Mouse (Mus musculus) layer of hippocampus, postnatal 10 days (tissue): ENCODE measurements around the gene Ccr5. TPM values are rescaled to one million over a fixed set of nuclear protein-coding genes. Genes with fewer than 3 reads are reported as not detected.

Experiments used
- DNase-seq, 2 experiments: peaks; one replicate each; pipeline ENCODE4 v3.0.0; 2021; ENCODE audit warnings: low spot score in 2 of 2
- total RNA-seq, 2 experiments: library from RNA; stranded (reverse); gene quantifications; 2 replicates each; pipeline ENCODE4 v1.2.3; 2021

The Ccr5 gene
- total RNA-seq, 2 experiments from 2014 or later = 9.0 to 10.8 TPM

DNA sequence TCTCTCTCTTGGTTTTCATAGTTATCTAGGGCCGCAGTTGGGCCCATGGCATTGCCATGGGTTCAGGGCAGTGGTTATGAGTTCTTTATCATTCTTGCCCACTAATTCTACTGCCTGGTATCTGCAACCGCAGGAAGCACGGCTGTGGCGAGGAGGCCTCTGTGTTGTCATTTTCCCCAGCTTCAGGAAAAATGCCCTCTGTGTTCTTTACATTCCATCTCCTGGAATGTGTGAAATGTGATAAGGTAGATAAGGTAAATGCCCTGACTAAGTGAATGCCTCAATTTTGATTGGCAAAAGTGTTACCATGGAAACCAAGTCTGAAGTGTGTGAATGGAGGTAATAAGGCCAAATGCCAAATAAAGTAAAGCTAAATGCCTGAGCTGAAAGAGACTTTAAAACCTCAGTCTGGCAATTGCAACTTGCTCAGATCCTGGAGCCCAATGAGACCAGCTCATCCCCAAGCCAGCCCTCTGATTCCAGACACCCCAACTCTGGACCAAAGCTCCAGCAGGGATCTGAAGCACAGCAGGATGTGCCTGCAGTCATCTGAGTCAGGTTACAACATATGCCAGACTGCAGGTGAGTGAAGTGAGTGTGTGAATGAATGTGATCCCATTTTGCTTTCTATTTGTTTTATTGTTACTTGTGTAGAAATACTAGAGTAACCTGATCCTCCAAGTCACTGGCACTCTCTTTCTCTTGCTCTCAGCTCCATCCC lies 16.9 kb downstream of the Ccr5 start:
- DNase-seq = no peak

DNA sequence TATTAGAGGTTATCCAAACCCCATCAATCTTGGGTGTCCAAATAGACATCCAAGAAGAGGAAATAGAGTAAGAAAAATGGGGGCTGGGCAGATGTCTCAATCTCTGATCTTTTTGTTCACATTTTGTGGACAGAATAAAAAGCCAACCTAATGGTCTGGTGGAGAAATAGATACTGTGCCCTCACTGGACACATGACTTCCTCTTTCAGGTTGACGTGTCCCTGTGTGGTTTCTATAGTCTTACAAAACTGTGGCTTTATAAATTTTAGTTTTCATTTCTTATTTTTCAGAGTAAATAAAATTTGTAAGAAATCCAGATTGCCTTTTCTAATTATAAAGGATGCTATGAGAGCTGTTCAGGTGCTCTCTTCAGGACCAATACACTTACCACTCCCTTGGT lies 22.3 kb downstream of the Ccr5 start:
- DNase-seq = no peak

DNA sequence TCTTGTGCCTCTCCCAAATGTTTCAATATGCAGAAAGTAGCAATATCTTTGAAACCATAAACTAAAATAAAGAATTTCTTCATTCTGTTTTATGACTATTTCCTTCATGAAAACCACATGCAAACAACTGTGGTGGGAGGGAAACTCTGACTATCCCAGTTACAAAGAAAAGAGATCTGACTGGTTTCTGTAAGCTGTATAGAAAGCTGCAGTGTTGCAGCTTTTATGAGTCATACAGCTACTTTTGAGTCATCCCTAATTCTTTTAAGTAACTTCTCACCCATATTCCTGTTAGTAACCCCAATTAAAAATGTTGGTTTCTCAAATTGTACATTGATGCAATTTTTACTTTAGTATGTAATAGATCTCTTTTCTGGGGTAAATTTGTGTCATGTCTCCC lies 25.0 kb downstream of the Ccr5 start:
- no peak for DNase-seq

Other genes starting within 250 kb of the Ccr5 start
- gene Ccr1, start 152.9 kb upstream of the Ccr5 start, total RNA-seq = under 1 TPM; 0.65 to 0.85 TPM
- not detected for gene Ccr1l1, start 143.1 kb upstream of the Ccr5 start, total RNA-seq
- gene Ccr3, start 99.6 kb upstream of the Ccr5 start, total RNA-seq = not detected
- gene Ccr2, start 19.6 kb upstream of the Ccr5 start, total RNA-seq = under 1 TPM in 1 of 2 experiments, not detected in 1; 0.29 TPM
- 10 to 100 TPM; 14.7 to 18.2 TPM for gene 2010315B03Rik, start 191.2 kb downstream of the Ccr5 start, total RNA-seq